Mouse (Mus musculus): ENCODE results near the gene Ubxn11.

Gene Ubxn11

GRCm38 (mm10) chr4:134117012-134117411 is 14.6 kb downstream of the Ubxn11 start:
- in situ Hi-C loops (cut with MboI, MseI) = loop anchor here (10.0 kb wide), 1 partner anchor 1182 kb away; no protein-coding TSS in a partner anchor

GRCm38 (mm10) chr4:134118126-134118800 is 15.9 kb downstream of the Ubxn11 start:
- in situ Hi-C loops (cut with MboI, MseI) = loop anchor here (10.0 kb wide), 1 partner anchor 1183 kb away; no protein-coding TSS in a partner anchor

- in situ Hi-C loops (cut with MboI, MseI) = loop anchor here (10.0 kb wide), 1 partner anchor 1184 kb away; no protein-coding TSS in a partner anchor
Measured at GRCm38 (mm10) chr4:134119042-134119441, 16.7 kb downstream of the Ubxn11 start.

GRCm38 (mm10) chr4:134119644-134120043 is 17.3 kb downstream of the Ubxn11 start:
- in situ Hi-C loops (cut with MboI, MseI) = loop anchor here (10.0 kb wide), 1 partner anchor 1185 kb away; no protein-coding TSS in a partner anchor

GRCm38 (mm10) chr4:134120192-134120805 is 17.9 kb downstream of the Ubxn11 start:
- in situ Hi-C loops (cut with MboI, MseI) = no loop called here

- in situ Hi-C loops (cut with MboI, MseI) = no loop called here
Measured at GRCm38 (mm10) chr4:134120916-134121315, 18.5 kb downstream of the Ubxn11 start.

GRCm38 (mm10) chr4:134121571-134121970 is 19.2 kb downstream of the Ubxn11 start:
- in situ Hi-C loops (cut with MboI, MseI) = no loop called here

- in situ Hi-C loops (cut with MboI, MseI) = no loop called here
Measured at GRCm38 (mm10) chr4:134122281-134122680, 19.9 kb downstream of the Ubxn11 start.

- in situ Hi-C loops (cut with MboI, MseI) = no loop called here
Measured at GRCm38 (mm10) chr4:134123147-134123546, 20.8 kb downstream of the Ubxn11 start.

- in situ Hi-C loops (cut with MboI, MseI) = no loop called here
Measured at GRCm38 (mm10) chr4:134123680-134124551, 21.5 kb downstream of the Ubxn11 start.

- in situ Hi-C loops (cut with MboI, MseI) = loop anchor here (5.0 kb wide), 1 partner anchor 33 kb away; no protein-coding TSS in a partner anchor
Measured at GRCm38 (mm10) chr4:134125383-134126060, 23.2 kb downstream of the Ubxn11 start.

- in situ Hi-C loops (cut with MboI, MseI) = loop anchor here (5.0 kb wide), 1 partner anchor 34 kb away; no protein-coding TSS in a partner anchor
Measured at GRCm38 (mm10) chr4:134126300-134127120, 24.1 kb downstream of the Ubxn11 start.

GRCm38 (mm10) chr4:134127121-134127455 is 24.7 kb downstream of the Ubxn11 start:
- in situ Hi-C loops (cut with MboI, MseI) = loop anchor here (5.0 kb wide), 1 partner anchor 35 kb away; no protein-coding TSS in a partner anchor

- in situ Hi-C loops (cut with MboI, MseI) = loop anchor here (5.0 kb wide), 1 partner anchor 35 kb away; no protein-coding TSS in a partner anchor
Measured at GRCm38 (mm10) chr4:134127793-134128192, 25.4 kb downstream of the Ubxn11 start.

GRCm38 (mm10) chr4:134128221-134128982 is 26.0 kb downstream of the Ubxn11 start, which contains the start of gene Sh3bgrl3:
TSS of gene Sh3bgrl3 (minus strand) at chr4:134128789.
- in situ Hi-C loops (cut with MboI, MseI) = loop anchor here (5.0 kb wide), 1 partner anchor 36 kb away; no protein-coding TSS in a partner anchor

- in situ Hi-C loops (cut with MboI, MseI) = loop anchor here (5.0 kb wide), 1 partner anchor 37 kb away; no protein-coding TSS in a partner anchor
Measured at GRCm38 (mm10) chr4:134128983-134129362, 26.6 kb downstream of the Ubxn11 start.

GRCm38 (mm10) chr4:134129482-134129881 is 27.1 kb downstream of the Ubxn11 start:
- in situ Hi-C loops (cut with MboI, MseI) = loop anchor here (5.0 kb wide), 1 partner anchor 37 kb away; no protein-coding TSS in a partner anchor

GRCm38 (mm10) chr4:134132117-134132516 is 29.7 kb downstream of the Ubxn11 start:
- in situ Hi-C loops (cut with MboI, MseI) = no loop called here

- in situ Hi-C loops (cut with MboI, MseI) = no loop called here
Measured at GRCm38 (mm10) chr4:134132519-134133095, 30.2 kb downstream of the Ubxn11 start.
